Mouse (Mus musculus): ENCODE data around the gene Fbxl2. TPM values are rescaled to one million over a fixed set of nuclear protein-coding genes. Genes with fewer than 3 reads are reported as not detected.

Fbxl2 gene
- polyA plus RNA-seq, 1 experiment = 21.8 TPM

DNA sequence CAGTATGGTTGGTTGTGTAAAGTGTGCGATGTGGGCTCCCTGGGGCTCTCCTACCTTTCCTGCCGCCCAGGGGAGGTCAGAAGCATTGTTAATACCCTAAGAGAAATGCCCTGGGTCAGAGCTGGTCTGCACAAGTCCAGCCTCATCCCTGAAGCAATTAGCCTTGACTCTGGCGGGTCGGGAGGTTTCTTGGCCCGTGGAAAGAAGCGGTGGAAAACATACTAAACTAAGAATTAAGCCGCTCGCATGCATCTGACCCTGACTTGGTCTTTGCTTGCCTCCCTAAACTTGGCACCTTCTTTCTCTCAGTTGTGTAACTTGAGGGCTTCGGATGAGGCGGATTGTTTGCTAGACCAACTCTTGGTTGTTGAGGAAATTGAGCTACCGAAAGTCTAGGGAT lies 113.5 kb downstream of the Fbxl2 start:
- Histone ChIP-seq H3K4me2 (ENCODE audit: low read depth) (peak overlapping the region; percentile 88), H3K4me3 (peak overlapping the region; percentile 50), H3K27me3 (ENCODE audit: control insufficient read depth, insufficient read depth, insufficient read length) (no peaks in the 10 kb centered on the region), H3K36me3 (ENCODE audit: control insufficient read depth, insufficient read depth) (no peaks in the 10 kb centered on the region), H3K79me2 (ENCODE audit: control insufficient read depth, insufficient read depth) (peaks cover 58% of the 10 kb centered on the region), H3ac (ENCODE audit: control insufficient read depth, insufficient read length) (peak overlapping the region; percentile 94)
- TF ChIP-seq POLR2AphosphoS2 (IDR thresholded peaks at IDR 0.05; ENCODE audit: insufficient read length, low read depth) (no peak), MAX (IDR thresholded peaks at IDR 0.05; ENCODE audit: low read depth) (no peak), TCF3 (IDR thresholded peaks at IDR 0.05; ENCODE audit: insufficient read length, low read depth) (no peak), MYOD1 (IDR thresholded peaks at IDR 0.05; ENCODE audit: control insufficient read depth in 1 of 3, insufficient read length in 2 of 3, low read depth in 2 of 3) (no peak), TCF12 (IDR thresholded peaks at IDR 0.05; ENCODE audit: insufficient read depth, poor library complexity, severe bottlenecking) (no peak), REST (IDR thresholded peaks at IDR 0.05; ENCODE audit: insufficient read depth, insufficient read length) (no peak), CEBPB (IDR thresholded peaks at IDR 0.05; ENCODE audit: insufficient read depth, poor library complexity, severe bottlenecking) (no peak), POLR2A (IDR thresholded peaks at IDR 0.05; ENCODE audit: insufficient read length, low read depth) (no peak), USF1 (IDR thresholded peaks at IDR 0.05; ENCODE audit: low read depth) (no peak), SRF (IDR thresholded peaks at IDR 0.05; ENCODE audit: control insufficient read depth, insufficient read length, low read depth) (no peak), E2F4 (IDR thresholded peaks at IDR 0.05; ENCODE audit: insufficient read depth) (no peak), MYOG (IDR thresholded peaks at IDR 0.05; ENCODE audit: control insufficient read depth in 1 of 3, insufficient read depth in 1 of 3, insufficient read length in 2 of 3, low read depth in 2 of 3) (no peak)

DNA sequence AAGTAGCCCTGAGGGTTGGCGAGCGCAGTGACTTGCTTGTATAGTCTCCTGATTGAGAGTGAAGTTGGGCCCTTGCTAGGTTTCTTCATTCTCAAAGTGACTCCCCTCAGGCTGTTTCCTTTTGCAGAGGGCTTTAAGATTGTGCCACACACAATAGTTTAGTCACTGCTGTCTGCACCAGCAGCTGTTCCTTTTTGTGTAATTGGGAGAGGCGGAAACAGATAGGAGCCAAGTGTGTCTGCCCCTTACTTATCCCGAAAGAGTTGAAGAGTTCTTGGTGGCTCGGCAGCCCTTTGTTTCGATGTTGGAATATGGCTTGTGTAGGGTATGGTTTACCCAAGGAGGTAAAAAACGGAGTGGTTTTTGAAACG lies 113.9 kb downstream of the Fbxl2 start:
- Histone ChIP-seq H3K79me2 (ENCODE audit: control insufficient read depth, insufficient read depth) (peaks cover 54% of the 10 kb centered on the region), H3K4me3 (peak overlapping the region; percentile 50), H3K36me3 (ENCODE audit: control insufficient read depth, insufficient read depth) (no peaks in the 10 kb centered on the region)

DNA sequence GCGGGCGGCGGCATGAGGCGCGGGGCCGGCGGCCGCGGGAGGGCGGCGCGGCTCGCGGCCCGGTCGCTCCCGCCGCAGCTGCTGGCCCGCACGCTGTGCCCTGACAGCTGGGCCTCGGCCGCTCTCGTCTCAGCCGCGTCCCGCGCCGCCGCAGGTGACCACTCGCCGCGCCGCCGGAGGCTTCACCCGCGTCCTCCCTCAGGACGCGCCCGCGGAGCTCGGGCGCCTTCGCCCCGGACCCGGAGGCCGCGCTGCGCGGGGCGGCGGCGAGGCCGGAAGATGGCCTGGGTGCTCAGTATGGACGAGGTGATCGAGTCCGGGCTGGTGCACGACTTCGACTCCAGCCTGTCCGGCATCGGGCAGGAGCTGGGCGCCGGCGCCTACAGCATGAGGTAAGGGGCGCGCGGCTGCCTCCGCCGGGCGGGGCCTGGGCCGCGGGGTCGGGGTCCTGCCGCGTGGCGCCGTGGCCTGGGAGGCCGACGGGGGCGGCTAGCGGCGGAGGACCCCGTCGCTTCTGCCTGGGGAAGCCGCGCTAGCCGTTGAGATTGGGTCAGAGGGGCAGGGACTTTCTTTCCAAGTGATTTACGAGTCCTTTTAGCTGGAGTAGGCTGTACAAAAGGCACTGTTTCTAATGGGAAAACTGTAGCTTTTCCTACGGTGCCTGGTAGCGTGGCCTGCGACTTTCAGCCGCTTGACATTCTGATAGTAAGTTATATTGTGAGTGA lies 114.5 kb downstream of the Fbxl2 start:
- Histone ChIP-seq H3ac (ENCODE audit: control insufficient read depth, insufficient read length) (peak overlapping the region; percentile 94), H3K4me2 (ENCODE audit: low read depth) (peak overlapping the region; percentile 88), H3K27me3 (ENCODE audit: control insufficient read depth, insufficient read depth, insufficient read length) (no peaks in the 10 kb centered on the region), H3K79me2 (ENCODE audit: control insufficient read depth, insufficient read depth) (peaks cover 48% of the 10 kb centered on the region), H3K36me3 (ENCODE audit: control insufficient read depth, insufficient read depth) (no peaks in the 10 kb centered on the region), H3K4me3 (peak overlapping the region; percentile 50)
- peak; percentile 43 for TF ChIP-seq POLR2A (IDR thresholded peaks at IDR 0.05; ENCODE audit: insufficient read length, low read depth)
- TF ChIP-seq CEBPB (IDR thresholded peaks at IDR 0.05; ENCODE audit: insufficient read depth, poor library complexity, severe bottlenecking) = no peak
- peak in 2 of 3 experiments; percentile 65 to 69 for TF ChIP-seq MYOG (IDR thresholded peaks at IDR 0.05; ENCODE audit: control insufficient read depth in 1 of 3, insufficient read depth in 1 of 3, insufficient read length in 2 of 3, low read depth in 2 of 3)
- TF ChIP-seq MAX (IDR thresholded peaks at IDR 0.05; ENCODE audit: low read depth) = no peak
- peak in 2 of 3 experiments; percentile 26 to 81 for TF ChIP-seq MYOD1 (IDR thresholded peaks at IDR 0.05; ENCODE audit: control insufficient read depth in 1 of 3, insufficient read length in 2 of 3, low read depth in 2 of 3)
- peak; percentile 19 for TF ChIP-seq TCF3 (IDR thresholded peaks at IDR 0.05; ENCODE audit: insufficient read length, low read depth)

More for the DNA sequence above, 113.9 kb downstream of the Fbxl2 start:
- Histone ChIP-seq H3ac (ENCODE audit: control insufficient read depth, insufficient read length) (peak overlapping the region; percentile 94), H3K4me2 (ENCODE audit: low read depth) (peak overlapping the region; percentile 88), H3K27me3 (ENCODE audit: control insufficient read depth, insufficient read depth, insufficient read length) (no peaks in the 10 kb centered on the region)
- TF ChIP-seq MYOD1 (IDR thresholded peaks at IDR 0.05; ENCODE audit: control insufficient read depth in 1 of 3, insufficient read length in 2 of 3, low read depth in 2 of 3) (peak; percentile 15 to 48 (median 35)), MYOG (IDR thresholded peaks at IDR 0.05; ENCODE audit: control insufficient read depth in 1 of 3, insufficient read depth in 1 of 3, insufficient read length in 2 of 3, low read depth in 2 of 3) (no peak)

DNA sequence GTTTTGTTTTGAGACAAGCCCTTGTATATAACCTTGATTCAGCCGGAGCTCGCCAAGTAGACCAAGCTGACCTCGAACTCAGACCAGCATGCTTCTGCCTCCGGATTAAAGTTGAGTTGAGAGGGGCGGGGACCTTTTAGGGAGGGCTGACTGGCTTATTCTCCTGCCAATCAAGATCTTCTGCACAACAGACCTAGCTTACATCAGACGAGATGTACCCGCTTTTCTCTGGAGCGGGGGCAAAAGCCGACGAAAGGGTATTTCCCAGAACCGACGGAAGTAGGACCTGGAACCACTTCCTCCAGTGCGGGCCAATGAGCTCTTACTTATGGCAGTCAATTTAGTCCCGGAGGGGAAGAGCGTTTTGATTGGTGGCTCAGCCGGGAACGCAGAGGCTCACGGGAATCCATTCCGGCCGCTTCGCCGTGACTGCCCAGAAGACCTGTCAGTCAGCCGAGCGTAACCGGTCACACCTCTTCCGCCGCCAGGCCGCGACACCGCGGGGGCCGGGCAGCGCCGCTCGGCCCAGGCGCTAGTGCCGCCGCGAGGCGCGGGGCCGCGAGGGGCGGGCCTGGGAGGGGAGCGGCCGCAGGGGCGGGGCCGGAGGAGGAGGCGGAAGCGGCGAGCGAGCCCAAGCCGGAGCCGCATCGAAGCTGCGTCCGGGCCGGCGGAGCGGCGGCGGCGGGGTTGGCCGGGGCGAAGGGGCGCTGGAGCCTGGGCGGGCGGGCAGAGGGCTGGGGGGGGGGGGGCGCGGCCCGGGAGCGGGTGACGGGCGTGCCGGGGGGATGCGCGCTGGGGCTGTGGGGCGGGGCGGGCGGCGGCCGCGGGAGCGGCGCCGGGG lies 115.2 kb downstream of the Fbxl2 start, which contains the start of gene Ubp1:
Ubp1 (plus strand) TSS at position 401 of the 841 bp plus-strand sequence.
- peaks cover 41% of the 10 kb centered on the region for H3K79me2 ChIP-seq (ENCODE audit: control insufficient read depth, insufficient read depth)
- peak within 1 kb of the TSS; percentile 50 for H3K4me3 ChIP-seq
- TF ChIP-seq MYOG (IDR thresholded peaks at IDR 0.05; ENCODE audit: control insufficient read depth in 1 of 3, insufficient read depth in 1 of 3, insufficient read length in 2 of 3, low read depth in 2 of 3) (no peak), POLR2AphosphoS2 (IDR thresholded peaks at IDR 0.05; ENCODE audit: insufficient read length, low read depth) (peak; percentile 74), MAX (IDR thresholded peaks at IDR 0.05; ENCODE audit: low read depth) (no peak), POLR2A (IDR thresholded peaks at IDR 0.05; ENCODE audit: insufficient read length, low read depth) (peak; percentile 75), CEBPB (IDR thresholded peaks at IDR 0.05; ENCODE audit: insufficient read depth, poor library complexity, severe bottlenecking) (0 out of 2 replicates have a peak, but pooled peaks have one; percentile 29)
- H3ac ChIP-seq (ENCODE audit: control insufficient read depth, insufficient read length) = peak within 1 kb of the TSS; percentile 94
- H3K27me3 ChIP-seq (ENCODE audit: control insufficient read depth, insufficient read depth, insufficient read length) = no peaks in the 10 kb centered on the region
- peak within 1 kb of the TSS; percentile 88 for H3K4me2 ChIP-seq (ENCODE audit: low read depth)
- no peaks in the 10 kb centered on the region for H3K36me3 ChIP-seq (ENCODE audit: control insufficient read depth, insufficient read depth)

DNA sequence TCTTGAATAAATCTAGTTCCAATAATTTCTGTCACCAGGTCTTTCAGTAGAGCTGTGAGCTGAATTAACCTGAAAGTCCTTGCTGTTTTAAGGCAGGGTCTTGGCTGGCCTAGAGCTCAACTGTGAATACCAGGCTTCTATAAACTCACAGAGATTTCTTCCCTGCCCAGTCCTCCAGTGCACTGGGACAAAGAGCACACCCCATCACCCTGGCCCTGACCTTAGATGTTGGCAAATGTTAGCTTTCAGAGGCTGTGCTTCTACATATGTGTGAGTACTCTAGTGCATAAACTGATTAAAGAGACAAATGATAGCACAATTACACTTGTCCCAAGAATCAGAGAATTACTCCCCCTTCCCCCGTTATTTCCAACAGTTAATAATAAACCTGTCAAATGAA lies 116.3 kb downstream of the Fbxl2 start:
- no peak for TF ChIP-seq TCF3 (IDR thresholded peaks at IDR 0.05; ENCODE audit: insufficient read length, low read depth)
- no peak for TF ChIP-seq POLR2A (IDR thresholded peaks at IDR 0.05; ENCODE audit: insufficient read length, low read depth)
- TF ChIP-seq REST (IDR thresholded peaks at IDR 0.05; ENCODE audit: insufficient read depth, insufficient read length) = no peak
- no peak for TF ChIP-seq USF1 (IDR thresholded peaks at IDR 0.05; ENCODE audit: low read depth)
- TF ChIP-seq MYOD1 (IDR thresholded peaks at IDR 0.05; ENCODE audit: control insufficient read depth in 1 of 3, insufficient read length in 2 of 3, low read depth in 2 of 3) = no peak
- no peak for TF ChIP-seq MYOG (IDR thresholded peaks at IDR 0.05; ENCODE audit: control insufficient read depth in 1 of 3, insufficient read depth in 1 of 3, insufficient read length in 2 of 3, low read depth in 2 of 3)
- TF ChIP-seq TCF12 (IDR thresholded peaks at IDR 0.05; ENCODE audit: insufficient read depth, poor library complexity, severe bottlenecking) = no peak
- no peak for TF ChIP-seq SRF (IDR thresholded peaks at IDR 0.05; ENCODE audit: control insufficient read depth, insufficient read length, low read depth)
- TF ChIP-seq MAX (IDR thresholded peaks at IDR 0.05; ENCODE audit: low read depth) = no peak
- no peak for TF ChIP-seq CEBPB (IDR thresholded peaks at IDR 0.05; ENCODE audit: insufficient read depth, poor library complexity, severe bottlenecking)
- TF ChIP-seq E2F4 (IDR thresholded peaks at IDR 0.05; ENCODE audit: insufficient read depth) = no peak
- Histone ChIP-seq H3ac (ENCODE audit: control insufficient read depth, insufficient read length) (peak overlapping the region; percentile 94), H3K79me2 (ENCODE audit: control insufficient read depth, insufficient read depth) (peaks cover 30% of the 10 kb centered on the region), H3K4me2 (ENCODE audit: low read depth) (peak overlapping the region; percentile 88), H3K27me3 (ENCODE audit: control insufficient read depth, insufficient read depth, insufficient read length) (no peaks in the 10 kb centered on the region), H3K36me3 (ENCODE audit: control insufficient read depth, insufficient read depth) (peaks cover 4% of the 10 kb centered on the region), H3K4me3 (peak overlapping the region; percentile 50)

Measured in myocyte (in vitro differentiated cells).